Mouse (Mus musculus) erythroid progenitor cell, adult 5-6 weeks (primary cell): Measurements from ENCODE around the gene Donson. TPM values are rescaled to one million over a fixed set of nuclear protein-coding genes. Genes with fewer than 3 reads are reported as not detected.

Experiments used
- ATAC-seq: replicated peaks from 2 replicates; pipeline ENCODE4 v1.8.0; 2016; ENCODE audit warnings: moderate number of reproducible peaks, mild to moderate bottlenecking, moderate TSS enrichment, inconsistent platforms; ENCODE audit not compliant: poor library complexity, low FRiP score, severe bottlenecking
- total RNA-seq, 2 experiments: library from RNA; stranded (forward) in 1 of 2; stranded (reverse) in 1 of 2; fragments of 150-400 nt in 1 of 2; fragments of 186-747, 209-891 nt in 1 of 2; gene quantifications; 2 replicates each; pipeline versions ENCODE4 v1.2.3 to v1.2.4; 2015 to 2017; ENCODE audit warnings: low replicate concordance in 2 of 2

Gene Donson
- 97.3 and 123 TPM in 2 replicates for total RNA-seq (2015; ENCODE audit: low replicate concordance)
- total RNA-seq (2017; ENCODE audit: low replicate concordance): 212 and 232 TPM in 2 replicates

GRCm38 (mm10) chr16:91688619-91689334 is at the start of gene Donson:
Gene Donson, minus strand, starts transcription at chr16:91688770.
- peak; percentile 87 for ATAC-seq

GRCm38 (mm10) chr16:91736046-91736816 is 47.7 kb upstream of the Donson start:
- no peak for ATAC-seq

- no peak for ATAC-seq
Measured at GRCm38 (mm10) chr16:91734771-91735170, 46.2 kb upstream of the Donson start.

- no peak for ATAC-seq
Measured at GRCm38 (mm10) chr16:91732816-91733215, 44.2 kb upstream of the Donson start.

GRCm38 (mm10) chr16:91730446-91730845 is 41.9 kb upstream of the Donson start:
- ATAC-seq: no peak

- ATAC-seq: no peak
Measured at GRCm38 (mm10) chr16:91729821-91730441, 41.4 kb upstream of the Donson start.

- ATAC-seq: peak; percentile 82
Measured at GRCm38 (mm10) chr16:91729066-91729482, 40.5 kb upstream of the Donson start, which contains the start of gene Itsn1. Gene Itsn1, plus strand, starts transcription at chr16:91729281.

GRCm38 (mm10) chr16:91728123-91729065 is 39.8 kb upstream of the Donson start, which contains the start of gene Cryzl1:
Gene Cryzl1, minus strand, starts transcription at chr16:91728975.
- ATAC-seq: peak; percentile 89

GRCm38 (mm10) chr16:91727433-91727832 is 38.9 kb upstream of the Donson start:
- ATAC-seq: no peak

- no peak for ATAC-seq
Measured at GRCm38 (mm10) chr16:91724247-91724646, 35.7 kb upstream of the Donson start.

- peak; percentile 48 for ATAC-seq
Measured at GRCm38 (mm10) chr16:91717399-91717798, 28.8 kb upstream of the Donson start.

- ATAC-seq: peak; percentile 98
Measured at GRCm38 (mm10) chr16:91716927-91717349, 28.4 kb upstream of the Donson start.

GRCm38 (mm10) chr16:91710241-91710640 is 21.7 kb upstream of the Donson start:
- ATAC-seq: no peak

GRCm38 (mm10) chr16:91704603-91705340 is 16.2 kb upstream of the Donson start:
- ATAC-seq: no peak

- no peak for ATAC-seq
Measured at GRCm38 (mm10) chr16:91702771-91703188, 14.2 kb upstream of the Donson start.

- ATAC-seq: no peak
Measured at GRCm38 (mm10) chr16:91701908-91702307, 13.3 kb upstream of the Donson start.

- no peak for ATAC-seq
Measured at GRCm38 (mm10) chr16:91698995-91699394, 10.4 kb upstream of the Donson start.

- no peak for ATAC-seq
Measured at GRCm38 (mm10) chr16:91695108-91695755, 6.7 kb upstream of the Donson start.
